Mouse (Mus musculus): Measurements from ENCODE around the gene Sept11.

- TF ChIP-seq USF1 (IDR thresholded peaks at IDR 0.05; ENCODE audit: low read depth) = no peak
- TF ChIP-seq CTCF (IDR thresholded peaks at IDR 0.05; ENCODE audit: control insufficient read depth, insufficient read depth, insufficient read length) = no peak
- no peak for TF ChIP-seq CEBPB (IDR thresholded peaks at IDR 0.05; ENCODE audit: low read depth)
- no peak for TF ChIP-seq MAX (IDR thresholded peaks at IDR 0.05)
- no peak for TF ChIP-seq FOSL1 (IDR thresholded peaks at IDR 0.05; ENCODE audit: insufficient read depth, low read length, poor library complexity, severe bottlenecking)
- no peak for TF ChIP-seq MYOG (IDR thresholded peaks at IDR 0.05; ENCODE audit: control insufficient read depth, extremely low read depth, insufficient read length)
Observed at GRCm38 (mm10) chr5:93051951-93052350, 41.3 kb upstream of the Sept11 start.
